Comparison of ENCODE assay signal across 27 mouse cellular contexts in genomic region chr7:111147593-111147992, GRCm38 (mm10).
A peak's percentile ranks its signal among the peaks of the same experiment; 100 is the strongest.
DNase-seq lines count a peak whose midpoint lies in the region; ATAC-seq lines count a peak whose summit lies in the region.
"Had no signal": no experiment of that assay in that cellular context is flagged by ENCODE, and none has a peak within 500 bp of the region (broad histone marks: within the 10 kb centered on the region; RNA-seq: fewer than 3 reads in every experiment).

No protein-coding gene starts in this region.

- peak; percentile 48 for DNase-seq in embryonic facial prominence, embryonic 14.5 days (ENCODE audit: low spot score)
- no peak for DNase-seq in embryonic facial prominence, embryonic 10.5 days (ENCODE audit: low spot score)
- DNase-seq in heart, adult 8-10 months (ENCODE audit: low spot score) = peak; percentile 37
- no peak for DNase-seq in heart, postnatal 25 days (ENCODE audit: low spot score)
- peak; percentile 16 for DNase-seq in lung, postnatal 25 days (ENCODE audit: low spot score)
- DNase-seq in lung, postnatal 10 days = no peak
- no peak for DNase-seq in kidney, adult 8-10 months
- DNase-seq in cerebellum, postnatal 4 days (ENCODE audit: low spot score in 2 of 2) = no peak
- DNase-seq: adrenal gland, adult 8-10 months; cerebellum, adult 2 months; cerebellum, postnatal 14 days; kidney, adult 2 months; layer of hippocampus, postnatal 36 days; liver, embryonic 13.5 days; lung, adult 18-20 months; lung, postnatal 36 days; right cerebral cortex, postnatal 25 days had no signal

- no peak overlapping the region for H3K4me3 ChIP-seq in embryonic facial prominence, embryonic 14.5 days (ENCODE audit: low read depth, low read length)
- H3K4me3 ChIP-seq in embryonic facial prominence, embryonic 10.5 days = no peak overlapping the region
- H3K4me3 ChIP-seq: embryonic facial prominence, embryonic 12.5 days; forebrain, embryonic 10.5 days; hindbrain, embryonic 13.5 days; limb, embryonic 10.5 days; limb, embryonic 15.5 days; liver, embryonic 13.5 days had no signal

- no peak overlapping the region for H3K27ac ChIP-seq in embryonic facial prominence, embryonic 14.5 days (replicated peaks; ENCODE audit: low read depth, low read length)
- no peak overlapping the region for H3K27ac ChIP-seq in embryonic facial prominence, embryonic 10.5 days (replicated peaks)
- H3K27ac ChIP-seq: embryonic facial prominence, embryonic 12.5 days; forebrain, embryonic 10.5 days; hindbrain, embryonic 13.5 days; kidney, postnatal 0 days; limb, embryonic 10.5 days; limb, embryonic 15.5 days had no signal

- WGBS in embryonic facial prominence, embryonic 14.5 days = 80% methylated on average over 6 of the region's 6 CpGs
- whole genome bisulfite sequencing in embryonic facial prominence, embryonic 10.5 days = 85% methylated on average over 6 of the region's 6 CpGs

- H3K27me3 ChIP-seq in embryonic facial prominence, embryonic 14.5 days (replicated peaks; ENCODE audit: control insufficient read depth, insufficient read depth, low read length) = no peaks in the 10 kb centered on the region
- H3K27me3 ChIP-seq in embryonic facial prominence, embryonic 10.5 days (replicated peaks; ENCODE audit: low read depth, poor library complexity, severe bottlenecking) = no peaks in the 10 kb centered on the region
- H3K27me3 ChIP-seq: CH12.LX; embryonic facial prominence, embryonic 12.5 days; hindbrain, embryonic 13.5 days; limb, embryonic 15.5 days had no signal

- ATAC-seq in embryonic facial prominence, embryonic 14.5 days (ENCODE audit: low read depth) = no peak
- ATAC-seq: forebrain, embryonic 16.5 days; midbrain, embryonic 16.5 days had no signal

- H3K36me3 ChIP-seq in embryonic facial prominence, embryonic 14.5 days (ENCODE audit: control insufficient read depth, insufficient read depth, low read length) = no peaks in the 10 kb centered on the region
- no peaks in the 10 kb centered on the region for H3K36me3 ChIP-seq in embryonic facial prominence, embryonic 10.5 days (replicated peaks)
- H3K36me3 ChIP-seq: embryonic facial prominence, embryonic 12.5 days; forebrain, embryonic 10.5 days; hindbrain, embryonic 13.5 days; limb, embryonic 10.5 days; limb, embryonic 15.5 days; liver, embryonic 13.5 days had no signal

- no peak overlapping the region for H3K4me2 ChIP-seq in embryonic facial prominence, embryonic 14.5 days (ENCODE audit: low read depth, low read length)
- H3K4me2 ChIP-seq: embryonic facial prominence, embryonic 12.5 days; hindbrain, embryonic 13.5 days; limb, embryonic 15.5 days; liver, embryonic 13.5 days; midbrain, embryonic 11.5 days had no signal

- H3K4me1 ChIP-seq in embryonic facial prominence, embryonic 14.5 days (ENCODE audit: control insufficient read depth, insufficient read depth, low read length) = no peaks in the 10 kb centered on the region
- H3K4me1 ChIP-seq in embryonic facial prominence, embryonic 10.5 days = no peaks in the 10 kb centered on the region
- H3K4me1 ChIP-seq: embryonic facial prominence, embryonic 12.5 days; forebrain, embryonic 10.5 days; hindbrain, embryonic 13.5 days; limb, embryonic 10.5 days; limb, embryonic 15.5 days had no signal

- intact Hi-C loops in heart, postnatal 25 days (cut with DNase I) = no loop called here

- H3K9ac ChIP-seq in embryonic facial prominence, embryonic 14.5 days (ENCODE audit: low read depth, low read length) = no peak overlapping the region
- H3K9ac ChIP-seq: embryonic facial prominence, embryonic 12.5 days; hindbrain, embryonic 13.5 days; limb, embryonic 15.5 days; liver, embryonic 13.5 days had no signal

- no peaks in the 10 kb centered on the region for H3K9me3 ChIP-seq in embryonic facial prominence, embryonic 14.5 days (ENCODE audit: control insufficient read depth, low read length)
- no peaks in the 10 kb centered on the region for H3K9me3 ChIP-seq in embryonic facial prominence, embryonic 10.5 days
- H3K9me3 ChIP-seq: embryonic facial prominence, embryonic 12.5 days; forebrain, embryonic 10.5 days; hindbrain, embryonic 13.5 days; limb, embryonic 10.5 days; limb, embryonic 15.5 days; liver, embryonic 13.5 days had no signal

Comparison
In these comparisons a context has a peak if more than half of its experiments do, and no peak if none do; other contexts are left out.
1. DNase-seq: peak in embryonic facial prominence, embryonic 14.5 days (single experiment), heart, adult 8-10 months (single experiment) and lung, postnatal 25 days (single experiment); none in embryonic facial prominence, embryonic 10.5 days (single experiment), heart, postnatal 25 days (single experiment), lung, postnatal 10 days (single experiment), kidney, adult 8-10 months (0 of 2) and cerebellum, postnatal 4 days (0 of 2).